Mouse (Mus musculus) limb, embryonic 15.5 days (tissue): ENCODE data around the gene Hist2h2be. TPM values are rescaled to one million over a fixed set of nuclear protein-coding genes. Genes with fewer than 3 reads are reported as not detected.
"Not testable (repeated sequence)": the region's sequence is repeated elsewhere in the genome, so short reads cannot be mapped to it uniquely, and the experiment has no call there.

Experiments
- ATAC-seq: fragments of 200-750 bp; cut with Nextera tagmentation; 2 replicates; pipeline ENCODE4 v1.8.0; 2017; ENCODE audit warnings: low read depth, moderate TSS enrichment; ENCODE audit not compliant: insufficient number of reproducible peaks, low FRiP score, low TSS enrichment
- H3K27ac ChIP-seq: fragments of 300-500 bp; sonication (generic); 2 replicates; pipeline ENCODE4 v1.5.1; 2015; ENCODE audit warnings: moderate library complexity, mild to moderate bottlenecking, inconsistent platforms
- H3K27me3 ChIP-seq: fragments of 300-500 bp; sonication (generic); 2 replicates; pipeline ENCODE4 v1.6.1; 2015; ENCODE audit warnings: inconsistent platforms
- H3K36me3 ChIP-seq: fragments of 300-500 bp; sonication (generic); 2 replicates; pipeline ENCODE4 v1.6.1; 2015; ENCODE audit warnings: inconsistent platforms
- H3K4me1 ChIP-seq: fragments of 300-500 bp; sonication (generic); 2 replicates; pipeline ENCODE4 v1.6.1; 2015; ENCODE audit warnings: inconsistent platforms
- H3K4me2 ChIP-seq: fragments of 300-500 bp; sonication (generic); 2 replicates; pipeline ENCODE4 v1.6.1; 2015; ENCODE audit warnings: mild to moderate bottlenecking, inconsistent platforms
- H3K4me3 ChIP-seq: fragments of 300-500 bp; sonication (generic); 2 replicates; pipeline ENCODE4 v1.5.1; 2015; ENCODE audit warnings: mild to moderate bottlenecking, inconsistent platforms
- H3K9ac ChIP-seq: fragments of 300-500 bp; sonication (generic); 2 replicates; pipeline ENCODE4 v1.6.1; 2015; ENCODE audit warnings: inconsistent platforms
- H3K9me3 ChIP-seq: fragments of 300-500 bp; sonication (generic); 2 replicates; pipeline ENCODE4 v1.6.1; 2016; ENCODE audit warnings: inconsistent platforms
- WGBS: fragments of 180-500 bp; shearing (Covaris S2); methylation state at CpG from one replicate; pipeline ENCODE4 v1.1.7; 2015; 5-methylcytosine and 5-hydroxymethylcytosine counted together
- polyA plus RNA-seq: library from polyadenylated mRNA; unstranded; fragments of >200 nt; fragmentation: Nextera tagmentation; extraction: Ambion mirVana; gene quantifications from 2 replicates; pipeline ENCODE4 v1.2.1, GENCODE M21; 2015

Hist2h2be gene
- polyA plus RNA-seq, 1 experiment from 2014 or later: 5.3 TPM

- Histone ChIP-seq H3K4me3 (no peak overlapping the region), H3K27me3 (no peaks in the 10 kb centered on the region), H3K4me2 (no peak overlapping the region), H3K36me3 (no peaks in the 10 kb centered on the region), H3K27ac (no peak overlapping the region), H3K9me3 (no peaks in the 10 kb centered on the region), H3K9ac (no peak overlapping the region), H3K4me1 (no peaks in the 10 kb centered on the region)
- 27% methylated on average over 15 of the region's 15 CpGs for WGBS
- no peak for ATAC-seq
These were observed 11.7 kb upstream of the Hist2h2be start for GRCm38 (mm10) chr3:96209242-96209641.

GRCm38 (mm10) chr3:96219191-96219641 lies 1.7 kb upstream of the Hist2h2be start:
- Histone ChIP-seq H3K4me1 (peaks cover 16% of the 10 kb centered on the region), H3K9me3 (no peaks in the 10 kb centered on the region), H3K4me3 (peak overlapping the region; percentile 57), H3K36me3 (no peaks in the 10 kb centered on the region), H3K9ac (peak overlapping the region; percentile 48), H3K27ac (peak overlapping the region; percentile 99), H3K27me3 (no peaks in the 10 kb centered on the region), H3K4me2 (peak overlapping the region; percentile 75)
- ATAC-seq: 0 out of 2 replicates have a peak, but pooled peaks have one; percentile 10
- WGBS: under 1% methylated on average over 12 of the region's 12 CpGs

- peak; percentile 90 for ATAC-seq
- H3K9ac ChIP-seq: peak within 1 kb of the TSS; percentile 74
- H3K36me3 ChIP-seq: no peaks in the 10 kb centered on the region
- under 1% methylated on average over 35 of the region's 37 CpGs for WGBS
- peak within 1 kb of the TSS; percentile 57 for H3K4me3 ChIP-seq
- no peaks in the 10 kb centered on the region for H3K9me3 ChIP-seq
- no peaks in the 10 kb centered on the region for H3K27me3 ChIP-seq
- H3K4me1 ChIP-seq: peaks cover 16% of the 10 kb centered on the region
- peak within 1 kb of the TSS; percentile 75 for H3K4me2 ChIP-seq
- H3K27ac ChIP-seq: peak within 1 kb of the TSS; percentile 99
These were observed 1.2 kb upstream of the Hist2h2be start, which contains the start of the genes Bola1 and Hist2h2ab for GRCm38 (mm10) chr3:96219661-96220130. Bola1 (minus strand) TSS chr3:96219709. Hist2h2ab (plus strand) TSS chr3:96219865.

GRCm38 (mm10) chr3:96220131-96220764 lies 671 bp upstream of the Hist2h2be start:
- whole genome bisulfite sequencing: under 1% methylated on average over 36 of the region's 47 CpGs
- ATAC-seq: not testable (repeated sequence)

GRCm38 (mm10) chr3:96221640-96222038 lies 720 bp downstream of the Hist2h2be start:
- Histone ChIP-seq H3K9ac (peak overlapping the region; percentile 57; the same call in 1 of the 2 replicates), H3K4me2 (peak overlapping the region; percentile 75), H3K9me3 (no peaks in the 10 kb centered on the region), H3K4me1 (peaks cover 16% of the 10 kb centered on the region), H3K4me3 (peak overlapping the region; percentile 57), H3K36me3 (no peaks in the 10 kb centered on the region), H3K27me3 (no peaks in the 10 kb centered on the region), H3K27ac (peak overlapping the region; percentile 99)
- WGBS: 20% methylated on average over 9 of the region's 9 CpGs
- ATAC-seq: no peak

More at GRCm38 (mm10) chr3:96220131-96220764, 671 bp upstream of the Hist2h2be start:
- not testable (repeated sequence) for H3K9me3 ChIP-seq, H3K36me3 ChIP-seq, H3K27me3 ChIP-seq
- peaks cover 16% of the 10 kb centered on the region for H3K4me1 ChIP-seq
- H3K4me2 ChIP-seq: peak overlapping the region; percentile 75
- H3K9ac ChIP-seq: peak overlapping the region; percentile 74
- peak overlapping the region; percentile 99 for H3K27ac ChIP-seq
- H3K4me3 ChIP-seq: peak overlapping the region; percentile 57

GRCm38 (mm10) chr3:96222774-96223173 lies 1.9 kb downstream of the Hist2h2be start:
- WGBS: 83% methylated on average over 4 of the region's 4 CpGs
- Histone ChIP-seq H3K36me3 (no peaks in the 10 kb centered on the region), H3K9me3 (no peaks in the 10 kb centered on the region), H3K27ac (no peak overlapping the region), H3K4me2 (no peak overlapping the region), H3K4me3 (no peak overlapping the region), H3K27me3 (no peaks in the 10 kb centered on the region), H3K4me1 (peaks cover 16% of the 10 kb centered on the region), H3K9ac (no peak overlapping the region)
- ATAC-seq: no peak

- Histone ChIP-seq H3K9me3 (no peaks in the 10 kb centered on the region), H3K36me3 (no peaks in the 10 kb centered on the region), H3K4me2 (no peak overlapping the region), H3K4me3 (no peak overlapping the region), H3K9ac (no peak overlapping the region), H3K27ac (no peak overlapping the region), H3K4me1 (peaks cover 9% of the 10 kb centered on the region), H3K27me3 (no peaks in the 10 kb centered on the region)
- WGBS: 62% methylated on average over 2 of the region's 2 CpGs
- no peak for ATAC-seq
These were observed 4.5 kb downstream of the Hist2h2be start for GRCm38 (mm10) chr3:96225421-96225820.

- Histone ChIP-seq H3K4me1 (peaks cover 2% of the 10 kb centered on the region), H3K27ac (no peak overlapping the region), H3K9me3 (no peaks in the 10 kb centered on the region), H3K27me3 (no peaks in the 10 kb centered on the region), H3K4me2 (no peak overlapping the region), H3K36me3 (no peaks in the 10 kb centered on the region), H3K9ac (no peak overlapping the region), H3K4me3 (no peak overlapping the region)
- WGBS: 56% methylated on average over 8 of the region's 8 CpGs
- ATAC-seq: no peak
These were observed 6.1 kb downstream of the Hist2h2be start for GRCm38 (mm10) chr3:96226695-96227648.

GRCm38 (mm10) chr3:96228828-96229227 lies 7.9 kb downstream of the Hist2h2be start:
- Histone ChIP-seq H3K9ac (no peak overlapping the region), H3K4me1 (no peaks in the 10 kb centered on the region), H3K36me3 (no peaks in the 10 kb centered on the region), H3K9me3 (no peaks in the 10 kb centered on the region), H3K4me2 (no peak overlapping the region), H3K4me3 (no peak overlapping the region), H3K27me3 (no peaks in the 10 kb centered on the region), H3K27ac (no peak overlapping the region)
- ATAC-seq: no peak
- WGBS: 54% methylated on average over 2 of the region's 2 CpGs

- ATAC-seq: no peak
- H3K4me2 ChIP-seq: no peak overlapping the region
- H3K4me3 ChIP-seq: no peak overlapping the region
- no peak overlapping the region for H3K9ac ChIP-seq
- H3K27me3 ChIP-seq: no peaks in the 10 kb centered on the region
- H3K9me3 ChIP-seq: no peaks in the 10 kb centered on the region
- no peaks in the 10 kb centered on the region for H3K4me1 ChIP-seq
- no peaks in the 10 kb centered on the region for H3K36me3 ChIP-seq
- WGBS: 65% methylated on average over 2 of the region's 2 CpGs
- no peak overlapping the region for H3K27ac ChIP-seq
These were observed 9.5 kb downstream of the Hist2h2be start for GRCm38 (mm10) chr3:96230404-96230803.

- Histone ChIP-seq H3K4me2 (no peak overlapping the region), H3K9ac (no peak overlapping the region), H3K36me3 (no peaks in the 10 kb centered on the region), H3K27ac (no peak overlapping the region), H3K4me3 (no peak overlapping the region), H3K4me1 (no peaks in the 10 kb centered on the region), H3K9me3 (no peaks in the 10 kb centered on the region), H3K27me3 (no peaks in the 10 kb centered on the region)
- no peak for ATAC-seq
- WGBS: 76% methylated on average over 4 of the region's 4 CpGs
These were observed 10.2 kb downstream of the Hist2h2be start for GRCm38 (mm10) chr3:96230910-96231757.
